Mouse (Mus musculus) ES-E14 (cell line): ENCODE measurements around the gene Gm10160. TPM values are rescaled to one million over a fixed set of nuclear protein-coding genes. Genes with fewer than 3 reads are reported as not detected.

Experiments
- DNase-seq: peaks from one replicate; pipeline ENCODE4 v3.0.0-alpha.2; 2013; ENCODE audit warnings: low read depth, low spot score
- H3K27ac ChIP-seq: 2 replicates; pipeline ENCODE4 v1.5.1; 2012; ENCODE audit warnings: low read depth, mild to moderate bottlenecking, low read length, moderate library complexity, mixed read lengths; ENCODE audit not compliant: poor library complexity, insufficient read depth, severe bottlenecking
- H3K36me3 ChIP-seq: 2 replicates; pipeline ENCODE4 v1.6.1; 2012; ENCODE audit warnings: mild to moderate bottlenecking, low read length, moderate library complexity, mixed read lengths; ENCODE audit not compliant: control insufficient read depth, poor library complexity, insufficient read depth, severe bottlenecking
- H3K4me1 ChIP-seq, 2 experiments: fragments of 150-350 bp in 1 of 2; sonication (generic) in 1 of 2; 2 replicates each; pipeline ENCODE4 v1.6.1; 2012; ENCODE audit warnings: low read length in 2 of 2, mild to moderate bottlenecking in 1 of 2, mixed read lengths in 1 of 2; ENCODE audit not compliant: control insufficient read depth in 2 of 2, insufficient read depth in 2 of 2, poor library complexity in 1 of 2
- H3K4me3 ChIP-seq, 2 experiments: fragments of 150-350 bp in 1 of 2; sonication (generic) in 1 of 2; 2 replicates each; pipeline ENCODE4 v1.5.1; 2012; ENCODE audit warnings: low read length in 2 of 2, low read depth in 1 of 2, mild to moderate bottlenecking in 1 of 2, mixed read lengths in 1 of 2; ENCODE audit not compliant: insufficient read depth in 1 of 2, poor library complexity in 1 of 2, severe bottlenecking in 1 of 2
- H3K9ac ChIP-seq: 2 replicates; pipeline ENCODE4 v1.6.1; 2012; ENCODE audit warnings: low read depth, mild to moderate bottlenecking, low read length, mixed read lengths; ENCODE audit not compliant: poor library complexity, insufficient read depth, severe bottlenecking
- H3K9me3 ChIP-seq: fragments of 150-350 bp; sonication (generic); 2 replicates; pipeline ENCODE4 v1.6.1; 2012; ENCODE audit warnings: low read depth, mild to moderate bottlenecking, low read length; ENCODE audit not compliant: control insufficient read depth, insufficient read depth
- CHD2 ChIP-seq: IDR thresholded peaks from 2 replicates; pipeline ENCODE4 v1.6.1; 2014; ENCODE audit warnings: mild to moderate bottlenecking, low read depth, low read length, inconsistent platforms
- HCFC1 ChIP-seq: IDR thresholded peaks from 2 replicates; pipeline ENCODE4 v1.6.1; 2012; ENCODE audit warnings: low read length, inconsistent platforms, borderline replicate concordance; ENCODE audit not compliant: insufficient read depth
- MAFK ChIP-seq: IDR thresholded peaks from 2 replicates; pipeline ENCODE4 v1.6.1; 2014; ENCODE audit warnings: mild to moderate bottlenecking, low read depth, low read length, inconsistent platforms; ENCODE audit not compliant: insufficient read depth
- ZC3H11A ChIP-seq: IDR thresholded peaks from 2 replicates; pipeline ENCODE4 v1.6.1; 2012; ENCODE audit warnings: low read depth, mild to moderate bottlenecking, inconsistent platforms, low read length, borderline replicate concordance
- ZNF384 ChIP-seq: IDR thresholded peaks from 2 replicates; pipeline ENCODE4 v1.6.1; 2012; ENCODE audit warnings: low read depth, low read length, inconsistent platforms
- in situ Hi-C, 2 experiments: fragments of 600-800 bp; cut with MboI; formaldehyde crosslinking; loops; one replicate each; pipeline ENCODE4 v1.15.1; 2025; ENCODE audit warnings: low sequenced_read_pairs in 2 of 2, inconsistent platforms in 1 of 2; ENCODE audit not compliant: unreplicated experiment in 2 of 2
- total RNA-seq: library from RNA; depleted of rRNA; stranded (reverse); fragments of 300-350 nt; gene quantifications from 2 replicates; pipeline ENCODE4 v1.2.3, GENCODE M21; 2012

Gm10160 gene
- total RNA-seq, 1 experiment, result not detected

GRCm38 (mm10) chr7:81873807-81874206 lies 18.2 kb upstream of the Gm10160 start:
- Histone ChIP-seq H3K9me3 (no peaks in the 10 kb centered on the region), H3K9ac (no peak overlapping the region), H3K27ac (no peak overlapping the region), H3K36me3 (no peaks in the 10 kb centered on the region), H3K4me1 (no peaks in the 10 kb centered on the region; a peak in 1 of 4 replicates), H3K4me3 (no peak overlapping the region)
- DNase-seq, result no peak
- in situ Hi-C loops, result no loop called here
- TF ChIP-seq ZC3H11A (no peak), HCFC1 (no peak), MAFK (no peak), CHD2 (no peak), ZNF384 (no peak)

GRCm38 (mm10) chr7:81872493-81873013 lies 17.0 kb upstream of the Gm10160 start:
- peaks cover 2 to 4% of the 10 kb centered on the region in 2 experiments; a peak in 2 of 4 replicates for H3K4me1 ChIP-seq
- in situ Hi-C loops, result no loop called here
- H3K27ac ChIP-seq, result no peak overlapping the region
- TF ChIP-seq ZNF384, result no peak
- TF ChIP-seq MAFK, result no peak
- TF ChIP-seq ZC3H11A, result no peak
- TF ChIP-seq CHD2, result no peak
- no peak overlapping the region for H3K4me3 ChIP-seq
- no peaks in the 10 kb centered on the region for H3K9me3 ChIP-seq
- H3K9ac ChIP-seq, result no peak overlapping the region
- no peaks in the 10 kb centered on the region for H3K36me3 ChIP-seq
- no peak for DNase-seq

- Histone ChIP-seq H3K36me3 (no peaks in the 10 kb centered on the region), H3K9ac (no peak overlapping the region), H3K27ac (no peak overlapping the region; the same call in 1 of the 2 replicates), H3K4me1 (peaks cover 10 to 19% of the 10 kb centered on the region in 2 experiments), H3K4me3 (no peak overlapping the region), H3K9me3 (no peaks in the 10 kb centered on the region)
- in situ Hi-C loops, result no loop called here
- peak; percentile 73 for DNase-seq
- TF ChIP-seq MAFK, result no peak
- peak; percentile 52; the same call in 1 of the 2 replicates for TF ChIP-seq ZC3H11A
These were observed 12.6 kb upstream of the Gm10160 start for GRCm38 (mm10) chr7:81868158-81868557.

- Histone ChIP-seq H3K36me3 (no peaks in the 10 kb centered on the region), H3K9me3 (no peaks in the 10 kb centered on the region), H3K4me3 (no peak overlapping the region), H3K9ac (no peak overlapping the region; the same call in 1 of the 2 replicates), H3K4me1 (peaks cover 12 to 19% of the 10 kb centered on the region in 2 experiments), H3K27ac (no peak overlapping the region; the same call in 1 of the 2 replicates)
- in situ Hi-C loops, result no loop called here
- DNase-seq, result no peak
- TF ChIP-seq ZNF384 (no peak), MAFK (no peak)
These were observed 11.8 kb upstream of the Gm10160 start for GRCm38 (mm10) chr7:81867231-81867930.

GRCm38 (mm10) chr7:81865937-81866336 lies 10.3 kb upstream of the Gm10160 start:
- in situ Hi-C loops, result no loop called here
- TF ChIP-seq HCFC1, result no peak
- no peak for DNase-seq
- no peaks in the 10 kb centered on the region for H3K9me3 ChIP-seq
- no peak overlapping the region for H3K27ac ChIP-seq
- peaks cover 12 to 19% of the 10 kb centered on the region in 2 experiments for H3K4me1 ChIP-seq
- no peak overlapping the region for H3K9ac ChIP-seq
- no peak overlapping the region for H3K4me3 ChIP-seq
- H3K36me3 ChIP-seq, result no peaks in the 10 kb centered on the region
